Mouse (Mus musculus): Measurements from ENCODE around the gene Nrxn3. TPM values are rescaled to one million over a fixed set of nuclear protein-coding genes. Genes with fewer than 3 reads are reported as not detected.

The Nrxn3 gene
- polyA plus RNA-seq, 1 experiment from 2014 or later = 1.0 TPM

GRCm38 (mm10) chr12:89742326-89742725 is 1019.6 kb downstream of the Nrxn3 start:
- H3K4me2 ChIP-seq (replicated peaks) = no peak overlapping the region
- H3K4me3 ChIP-seq = no peak overlapping the region
- H3K9ac ChIP-seq = no peak overlapping the region
- no peaks in the 10 kb centered on the region for H3K36me3 ChIP-seq
- WGBS = 46% methylated on average over 1 of the region's 1 CpGs
- H3K27me3 ChIP-seq = no peaks in the 10 kb centered on the region
- no peaks in the 10 kb centered on the region; the same call in 1 of the 2 replicates for H3K9me3 ChIP-seq
- no peak overlapping the region for H3K27ac ChIP-seq
- no peak for ATAC-seq (ENCODE audit: low FRiP score, low read depth)
- no peaks in the 10 kb centered on the region for H3K4me1 ChIP-seq

- H3K27me3 ChIP-seq = no peaks in the 10 kb centered on the region
- no peaks in the 10 kb centered on the region for H3K36me3 ChIP-seq
- no peak overlapping the region for H3K4me3 ChIP-seq
- no peak overlapping the region for H3K27ac ChIP-seq
- H3K4me1 ChIP-seq = no peaks in the 10 kb centered on the region
- WGBS = 85% methylated on average over 2 of the region's 2 CpGs
- H3K4me2 ChIP-seq (replicated peaks) = no peak overlapping the region
- H3K9ac ChIP-seq = no peak overlapping the region
- no peaks in the 10 kb centered on the region; the same call in 1 of the 2 replicates for H3K9me3 ChIP-seq
- no peak for ATAC-seq (ENCODE audit: low FRiP score, low read depth)
These were observed 1020.1 kb downstream of the Nrxn3 start for GRCm38 (mm10) chr12:89742796-89743195.

GRCm38 (mm10) chr12:89764191-89765082 is 1041.8 kb downstream of the Nrxn3 start:
- H3K4me3 ChIP-seq = no peak overlapping the region
- H3K9ac ChIP-seq = no peak overlapping the region
- H3K27ac ChIP-seq = no peak overlapping the region
- H3K36me3 ChIP-seq = no peaks in the 10 kb centered on the region
- no peaks in the 10 kb centered on the region for H3K27me3 ChIP-seq
- H3K4me1 ChIP-seq = no peaks in the 10 kb centered on the region
- H3K4me2 ChIP-seq (replicated peaks) = no peak overlapping the region
- ATAC-seq (ENCODE audit: low FRiP score, low read depth) = no peak
- WGBS = 49% methylated on average over 10 of the region's 10 CpGs
- no peaks in the 10 kb centered on the region for H3K9me3 ChIP-seq

GRCm38 (mm10) chr12:89765179-89765578 is 1042.5 kb downstream of the Nrxn3 start:
- no peak overlapping the region for H3K9ac ChIP-seq
- ATAC-seq (ENCODE audit: low FRiP score, low read depth) = no peak
- H3K36me3 ChIP-seq = no peaks in the 10 kb centered on the region
- H3K9me3 ChIP-seq = no peaks in the 10 kb centered on the region
- no peak overlapping the region for H3K27ac ChIP-seq
- no peaks in the 10 kb centered on the region for H3K27me3 ChIP-seq
- H3K4me2 ChIP-seq (replicated peaks) = no peak overlapping the region
- 66% methylated on average over 2 of the region's 2 CpGs for WGBS
- H3K4me3 ChIP-seq = no peak overlapping the region
- no peaks in the 10 kb centered on the region for H3K4me1 ChIP-seq

- Histone ChIP-seq H3K4me3 (no peak overlapping the region), H3K36me3 (no peaks in the 10 kb centered on the region), H3K27ac (no peak overlapping the region), H3K9me3 (no peaks in the 10 kb centered on the region), H3K9ac (no peak overlapping the region), H3K4me1 (no peaks in the 10 kb centered on the region), H3K4me2 (replicated peaks) (no peak overlapping the region), H3K27me3 (no peaks in the 10 kb centered on the region)
- WGBS = 72% methylated on average over 3 of the region's 3 CpGs
- no peak for ATAC-seq (ENCODE audit: low FRiP score, low read depth)
These were observed 1066.1 kb downstream of the Nrxn3 start for GRCm38 (mm10) chr12:89788794-89789193.

- no peak for ATAC-seq (ENCODE audit: low FRiP score, low read depth)
- H3K4me3 ChIP-seq = no peak overlapping the region
- H3K4me2 ChIP-seq (replicated peaks) = no peak overlapping the region
- H3K9ac ChIP-seq = no peak overlapping the region
- H3K36me3 ChIP-seq = no peaks in the 10 kb centered on the region
- 83% methylated on average over 1 of the region's 1 CpGs for whole genome bisulfite sequencing
- H3K27ac ChIP-seq = no peak overlapping the region
- no peaks in the 10 kb centered on the region for H3K4me1 ChIP-seq
- no peaks in the 10 kb centered on the region for H3K9me3 ChIP-seq
- no peaks in the 10 kb centered on the region for H3K27me3 ChIP-seq
These were observed 1067.3 kb downstream of the Nrxn3 start for GRCm38 (mm10) chr12:89789981-89790380.

GRCm38 (mm10) chr12:89791829-89792228 is 1069.2 kb downstream of the Nrxn3 start:
- Histone ChIP-seq H3K27me3 (no peaks in the 10 kb centered on the region), H3K27ac (no peak overlapping the region), H3K36me3 (no peaks in the 10 kb centered on the region), H3K9me3 (no peaks in the 10 kb centered on the region), H3K4me3 (no peak overlapping the region), H3K4me2 (replicated peaks) (no peak overlapping the region), H3K4me1 (no peaks in the 10 kb centered on the region), H3K9ac (no peak overlapping the region)
- WGBS = 84% methylated on average over 3 of the region's 3 CpGs
- no peak for ATAC-seq (ENCODE audit: low FRiP score, low read depth)

GRCm38 (mm10) chr12:89794741-89795140 is 1072.1 kb downstream of the Nrxn3 start:
- Histone ChIP-seq H3K9me3 (no peaks in the 10 kb centered on the region), H3K27me3 (no peaks in the 10 kb centered on the region), H3K4me3 (no peak overlapping the region), H3K27ac (no peak overlapping the region), H3K4me2 (replicated peaks) (no peak overlapping the region), H3K9ac (no peak overlapping the region), H3K36me3 (no peaks in the 10 kb centered on the region), H3K4me1 (0 out of 2 replicates have a peak, but pooled peaks cover 3% of the 10 kb centered on the region)
- no peak for ATAC-seq (ENCODE audit: low FRiP score, low read depth)
- 93% methylated on average over 6 of the region's 6 CpGs for WGBS

GRCm38 (mm10) chr12:89808217-89808616 is 1085.5 kb downstream of the Nrxn3 start:
- ATAC-seq (ENCODE audit: low FRiP score, low read depth) = no peak
- H3K36me3 ChIP-seq = no peaks in the 10 kb centered on the region
- H3K4me2 ChIP-seq (replicated peaks) = no peak overlapping the region
- no peaks in the 10 kb centered on the region for H3K9me3 ChIP-seq
- peaks cover 17% of the 10 kb centered on the region for H3K27me3 ChIP-seq
- no peak overlapping the region for H3K4me3 ChIP-seq
- peaks cover 14% of the 10 kb centered on the region for H3K4me1 ChIP-seq
- 72% methylated on average over 3 of the region's 3 CpGs for WGBS
- no peak overlapping the region for H3K27ac ChIP-seq
- H3K9ac ChIP-seq = no peak overlapping the region

GRCm38 (mm10) chr12:89810146-89810545 is 1087.5 kb downstream of the Nrxn3 start:
- no peak overlapping the region for H3K27ac ChIP-seq
- H3K36me3 ChIP-seq = no peaks in the 10 kb centered on the region
- no peak for ATAC-seq (ENCODE audit: low FRiP score, low read depth)
- H3K27me3 ChIP-seq = peaks cover 32% of the 10 kb centered on the region
- 0 out of 2 replicates have a peak, but pooled peaks cover 3% of the 10 kb centered on the region for H3K9me3 ChIP-seq
- H3K4me3 ChIP-seq = no peak overlapping the region
- no peak overlapping the region for H3K4me2 ChIP-seq (replicated peaks)
- H3K9ac ChIP-seq = no peak overlapping the region
- H3K4me1 ChIP-seq = peaks cover 22% of the 10 kb centered on the region
- WGBS = 89% methylated on average over 5 of the region's 5 CpGs

GRCm38 (mm10) chr12:89811815-89812549 is 1089.3 kb downstream of the Nrxn3 start:
- under 1% methylated on average over 35 of the region's 36 CpGs for WGBS

GRCm38 (mm10) chr12:89812550-89813207 is 1090.0 kb downstream of the Nrxn3 start:
- peak overlapping the region; percentile 48 for H3K4me3 ChIP-seq
- ATAC-seq (ENCODE audit: low FRiP score, low read depth) = no peak
- H3K9me3 ChIP-seq = 0 out of 2 replicates have a peak, but pooled peaks cover 3% of the 10 kb centered on the region
- H3K36me3 ChIP-seq = no peaks in the 10 kb centered on the region
- 1% methylated on average over 17 of the region's 17 CpGs for WGBS
- no peak overlapping the region for H3K27ac ChIP-seq
- H3K27me3 ChIP-seq = peaks cover 32% of the 10 kb centered on the region
- H3K9ac ChIP-seq = 0 out of 2 replicates have a peak overlapping the region, but pooled peaks have one; percentile 48
- peaks cover 27% of the 10 kb centered on the region for H3K4me1 ChIP-seq
- peak overlapping the region; percentile 89 for H3K4me2 ChIP-seq (replicated peaks)

More at GRCm38 (mm10) chr12:89811815-89812549, 1089.3 kb downstream of the Nrxn3 start:
- peaks cover 27% of the 10 kb centered on the region for H3K4me1 ChIP-seq
- no peaks in the 10 kb centered on the region for H3K36me3 ChIP-seq
- peak overlapping the region; percentile 59 for H3K9ac ChIP-seq
- no peak overlapping the region for H3K27ac ChIP-seq
- 0 out of 2 replicates have a peak, but pooled peaks cover 3% of the 10 kb centered on the region for H3K9me3 ChIP-seq
- peak overlapping the region; percentile 48 for H3K4me3 ChIP-seq
- ATAC-seq (ENCODE audit: low FRiP score, low read depth) = peak; percentile 98
- peak overlapping the region; percentile 89 for H3K4me2 ChIP-seq (replicated peaks)
- H3K27me3 ChIP-seq = peaks cover 32% of the 10 kb centered on the region
